Mouse (Mus musculus): ENCODE measurements around the gene Ms4a6c. TPM values are rescaled to one million over a fixed set of nuclear protein-coding genes. Genes with fewer than 3 reads are reported as not detected.

Gene Ms4a6c
- 100 to 1,000 TPM; 214 to 241 TPM for total RNA-seq (2023)

DNA sequence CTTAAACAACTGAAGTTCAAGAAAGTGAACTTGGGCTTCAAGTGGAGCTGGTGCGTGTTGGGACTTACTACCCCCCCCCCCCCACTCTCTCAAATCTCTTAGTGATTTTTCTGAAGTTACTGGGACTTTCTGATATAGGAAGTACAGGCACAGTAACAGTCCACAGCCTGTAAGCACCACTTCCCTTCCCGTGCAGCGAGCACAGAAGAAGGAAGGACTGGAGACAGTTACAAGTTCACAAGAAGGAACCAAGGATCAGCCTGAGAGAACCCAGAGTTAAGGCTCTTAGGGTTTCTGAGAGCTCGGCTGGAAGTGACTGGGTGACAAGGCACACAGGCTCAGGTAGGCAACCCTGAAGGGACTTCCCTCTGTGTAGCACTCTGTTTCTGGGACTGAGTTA lies at the start of gene Ms4a6c:
Gene Ms4a6c, plus strand, starts transcription at position 152 of the 400 bp plus-strand sequence.

DNA sequence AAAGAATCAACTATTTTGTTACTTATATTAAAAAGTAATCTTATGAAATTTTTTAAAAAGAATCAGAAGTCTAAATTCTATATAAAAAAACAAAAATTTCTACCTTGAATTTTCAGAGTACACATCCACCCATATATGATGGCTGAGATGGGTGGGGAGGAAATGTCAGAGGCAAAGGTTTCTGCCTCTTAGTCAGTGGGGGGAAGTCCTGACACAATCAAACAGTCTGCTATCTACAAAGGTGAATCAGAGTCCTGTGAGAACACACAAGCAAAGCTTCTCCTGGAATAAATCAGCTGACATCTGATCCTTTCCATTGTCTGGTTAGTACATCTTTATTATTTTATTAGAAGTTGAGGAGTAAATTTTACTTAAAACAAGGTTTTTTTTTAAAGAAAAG lies 25.8 kb upstream of the Ms4a6c start, which contains the start of gene Ms4a4b:
Gene Ms4a4b, plus strand, starts transcription at position 216 of the 400 bp plus-strand sequence.

DNA sequence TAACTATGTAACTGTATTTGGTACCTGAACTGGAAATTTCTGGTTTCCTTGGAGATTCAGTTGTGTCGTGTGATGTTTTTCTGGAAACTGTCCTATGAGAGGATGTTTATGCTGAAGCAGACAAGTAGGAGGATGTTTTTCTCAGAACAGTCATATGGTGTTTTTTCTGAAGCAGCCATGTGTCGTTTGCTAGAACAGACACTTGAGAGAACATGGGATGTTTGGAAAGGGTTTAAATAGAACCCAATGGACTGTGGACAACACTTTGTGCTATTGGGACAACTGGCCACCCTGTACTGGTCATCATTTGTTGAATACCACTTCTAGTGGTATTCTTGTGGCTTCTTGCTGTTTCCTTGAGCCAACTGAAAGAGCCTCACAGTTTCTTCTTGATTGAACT lies 16.6 kb downstream of the Ms4a6c start, which contains the start of gene Gm8369:
Gene Gm8369, plus strand, starts transcription at position 193 of the 400 bp plus-strand sequence.

DNA sequence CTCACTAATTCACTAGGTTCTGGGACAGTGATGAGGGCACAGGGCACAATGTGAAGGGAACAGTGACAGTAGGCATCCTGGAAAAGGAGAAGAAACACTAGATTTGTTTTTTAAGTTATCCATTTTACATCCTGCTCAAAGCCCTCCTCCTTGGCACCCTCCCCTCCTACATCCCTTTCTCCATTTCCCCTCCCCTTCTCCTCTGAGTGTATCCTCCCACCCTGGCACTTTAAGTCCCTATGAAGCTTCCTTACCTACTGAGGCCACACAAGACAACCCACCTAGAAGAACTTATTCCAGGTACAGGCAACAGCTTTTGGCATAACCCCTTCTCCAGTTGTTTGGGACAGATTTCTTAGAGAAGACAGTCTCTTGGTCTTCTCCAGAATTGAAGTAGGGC lies 47.1 kb downstream of the Ms4a6c start, which contains the start of gene Ms4a6b:
Gene Ms4a6b, plus strand, starts transcription at position 267 of the 400 bp plus-strand sequence.

Other genes with a start within 250 kb of the Ms4a6c start
- not detected for gene Ms4a12, start 236.9 kb upstream of the Ms4a6c start, total RNA-seq (2023)
- 1 to 10 TPM; 1.1 to 3.0 TPM for gene Ms4a1, start 203.1 kb upstream of the Ms4a6c start, total RNA-seq (2023)
- not detected for gene Ms4a5, start 185.5 kb upstream of the Ms4a6c start, total RNA-seq (2023)
- gene Ms4a14, start 154.9 kb upstream of the Ms4a6c start, total RNA-seq (2023): not detected
- gene Ms4a7, start 133.2 kb upstream of the Ms4a6c start, total RNA-seq (2023): not detected
- 10 to 100 TPM; 12.6 to 26.8 TPM for gene Ms4a4a, start 93.8 kb upstream of the Ms4a6c start, total RNA-seq (2023)
- 10 to 100 TPM; 44.8 to 48.7 TPM for gene Ms4a4c, start 64.6 kb upstream of the Ms4a6c start, total RNA-seq (2023)
- 10 to 100 TPM; 11.0 to 11.5 TPM for gene Ms4a4b, start 25.8 kb upstream of the Ms4a6c start, total RNA-seq (2023)
- 1 to 10 TPM; 3.6 to 3.7 TPM for gene Gm8369, start 16.6 kb downstream of the Ms4a6c start, total RNA-seq (2023)
- gene Ms4a6b, start 47.1 kb downstream of the Ms4a6c start, total RNA-seq (2023): 10 to 100 TPM; 28.8 to 34.3 TPM
- gene Ms4a4d, start 67.4 kb downstream of the Ms4a6c start, total RNA-seq (2023): not detected
- 10 to 100 TPM in 1 of 2 experiments, 1 to 10 TPM in 1; 9.6 to 10.9 TPM for gene Ms4a6d, start 135.5 kb downstream of the Ms4a6c start, total RNA-seq (2023)
- gene Ms4a2, start 154.4 kb downstream of the Ms4a6c start, total RNA-seq (2023): 1 to 10 TPM; 6.4 to 9.2 TPM
- gene Ms4a3, start 171.5 kb downstream of the Ms4a6c start, total RNA-seq (2023): 100 to 1,000 TPM in 1 of 2 experiments, 10 to 100 TPM in 1; 96.9 to 111 TPM
- not detected for gene Oosp2, start 191.2 kb downstream of the Ms4a6c start, total RNA-seq (2023)
- gene Oosp1, start 221.8 kb downstream of the Ms4a6c start, total RNA-seq (2023): 1 to 10 TPM in 1 of 2 experiments, under 1 TPM in 1; 0.96 to 1.2 TPM
- gene Oosp3, start 227.7 kb downstream of the Ms4a6c start, total RNA-seq (2023): not detected

All from neutrophil, adult 83 days (primary cell).